Mouse (Mus musculus) brown adipose tissue, adult 24 weeks (tissue): Measurements from ENCODE around the gene Sec14l1. TPM values are rescaled to one million over a fixed set of nuclear protein-coding genes. Genes with fewer than 3 reads are reported as not detected.

Experiments
- H3K27ac ChIP-seq: fragments of 200-500 bp; replicated peaks from 2 replicates; pipeline ENCODE4 v1.5.1; 2012; ENCODE audit warnings: low read depth, mild to moderate bottlenecking, low read length
- H3K4me1 ChIP-seq: fragments of 200-500 bp; 2 replicates; pipeline ENCODE4 v1.6.1; 2012; ENCODE audit warnings: low read length, mixed read lengths; ENCODE audit not compliant: control insufficient read depth, insufficient read depth, insufficient read length
- H3K4me3 ChIP-seq: fragments of 200-500 bp; 2 replicates; pipeline ENCODE4 v1.5.1; 2012; ENCODE audit warnings: low read depth, mild to moderate bottlenecking, low read length, moderate library complexity; ENCODE audit not compliant: insufficient read depth
- polyA plus RNA-seq: library from polyadenylated mRNA; stranded (reverse); fragments of >200 nt; gene quantifications from 2 replicates; pipeline ENCODE4 v1.2.4, GENCODE M21; 2012; ENCODE audit not compliant: missing spikeins, insufficient read depth, insufficient read length

Gene Sec14l1
- polyA plus RNA-seq, 1 experiment = 35.4 TPM

DNA sequence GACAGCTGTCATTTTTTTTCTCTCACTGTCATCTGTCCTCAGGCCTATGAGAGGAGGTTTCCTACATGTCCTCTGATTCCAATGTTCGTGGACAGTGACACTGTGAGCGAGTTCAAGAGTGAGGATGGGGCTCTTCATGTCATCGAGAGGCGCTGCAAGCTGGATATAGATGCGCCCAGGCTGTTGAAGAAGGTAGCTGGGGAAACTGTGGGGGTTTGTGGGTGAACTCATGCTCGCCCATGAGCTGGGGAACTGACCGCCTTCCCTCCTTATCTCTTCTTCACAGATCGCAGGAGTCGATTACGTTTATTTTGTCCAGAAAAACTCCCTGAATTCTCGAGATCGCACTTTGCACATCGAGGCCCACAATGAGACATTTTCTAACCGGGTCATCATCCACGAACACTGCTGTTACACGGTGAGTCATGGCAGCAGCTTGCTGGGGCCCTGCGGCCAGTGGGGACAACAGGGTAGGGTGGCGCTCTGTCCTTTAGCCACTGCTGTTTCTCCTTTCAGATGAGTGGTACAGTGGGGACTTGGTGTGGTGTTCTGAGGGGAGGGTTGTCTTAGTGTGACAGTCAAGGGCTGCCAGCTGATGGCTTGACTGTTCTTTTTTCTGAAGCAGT lies 26.5 kb downstream of the Sec14l1 start:
- Histone ChIP-seq H3K27ac (no peak overlapping the region), H3K4me3 (no peak overlapping the region), H3K4me1 (peaks cover 17% of the 10 kb centered on the region; the same call in 1 of the 2 replicates)

DNA sequence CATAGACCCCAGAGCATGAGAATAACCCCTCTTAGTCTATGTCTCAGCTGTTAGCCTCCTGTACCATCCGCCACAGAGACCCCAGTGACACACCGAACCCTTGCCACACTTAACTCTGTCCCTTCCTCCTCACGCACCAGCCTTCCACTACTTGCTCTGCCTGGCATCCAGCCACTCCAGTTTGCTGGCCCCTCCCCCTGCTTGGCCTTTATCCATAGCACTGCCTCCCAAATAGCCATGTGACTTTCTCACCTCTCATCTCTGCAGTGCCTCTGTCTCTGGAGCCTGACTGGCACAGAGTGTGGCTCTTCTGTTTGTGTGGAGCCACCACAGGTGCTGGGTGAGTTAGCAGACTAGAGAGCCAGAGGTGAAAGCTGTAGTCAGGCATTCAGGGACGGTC lies 27.5 kb downstream of the Sec14l1 start:
- H3K27ac ChIP-seq = no peak overlapping the region
- H3K4me3 ChIP-seq = no peak overlapping the region
- peaks cover 12% of the 10 kb centered on the region; the same call in 1 of the 2 replicates for H3K4me1 ChIP-seq

DNA sequence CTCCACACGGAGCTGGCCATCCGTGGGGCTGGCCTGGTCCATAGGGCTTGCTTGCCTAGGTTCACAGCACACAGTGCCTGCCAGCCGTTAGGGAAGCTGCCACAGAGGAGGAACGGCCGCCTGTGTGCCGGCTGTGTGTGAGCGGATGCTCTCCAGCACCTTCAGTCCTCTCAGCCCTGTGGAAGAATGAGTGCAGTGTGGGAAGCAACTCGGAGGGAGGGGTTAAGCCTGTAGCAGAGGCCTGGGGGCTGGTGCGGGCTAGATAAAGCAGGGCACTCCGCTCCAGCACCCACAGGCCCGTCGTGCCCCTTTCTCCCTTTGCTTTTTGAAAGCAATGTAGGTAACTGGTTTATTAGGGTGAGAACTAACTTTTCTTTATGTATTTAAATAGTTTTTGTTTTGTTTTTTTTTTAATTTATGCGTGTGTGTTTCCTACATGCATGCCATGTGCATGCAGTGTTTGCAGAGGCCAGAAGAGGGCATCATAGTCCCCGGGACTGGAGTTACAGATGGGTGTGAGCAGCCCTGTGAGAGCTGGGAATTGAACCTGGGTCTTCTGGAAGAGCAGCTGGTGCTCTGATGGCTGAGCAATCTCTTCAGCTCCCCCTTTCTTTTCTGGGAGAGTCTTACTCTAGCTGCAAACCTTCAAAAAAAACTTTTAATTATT lies 30.6 kb downstream of the Sec14l1 start:
- Histone ChIP-seq H3K27ac (no peak overlapping the region), H3K4me1 (peaks cover 8% of the 10 kb centered on the region), H3K4me3 (no peak overlapping the region)

DNA sequence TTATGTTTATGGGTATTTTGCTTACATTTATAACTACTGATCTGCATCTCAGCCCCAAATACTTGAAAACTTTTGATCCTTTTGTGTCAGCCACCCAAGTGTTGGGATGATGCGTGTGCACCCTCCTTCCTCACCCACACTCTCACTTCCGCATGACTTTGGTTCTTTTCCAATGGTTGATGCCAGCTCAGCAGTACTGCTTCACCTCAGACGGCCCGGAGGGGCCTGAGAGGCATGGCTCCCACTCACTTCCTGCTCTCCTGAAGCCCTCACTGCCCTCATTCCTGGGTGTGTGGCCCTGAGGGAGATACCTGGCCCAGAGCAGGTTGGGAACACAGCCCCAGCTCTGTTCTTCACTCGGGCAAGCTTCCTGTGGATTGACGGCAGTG lies 31.1 kb downstream of the Sec14l1 start:
- Histone ChIP-seq H3K4me3 (no peak overlapping the region), H3K4me1 (peaks cover 8% of the 10 kb centered on the region), H3K27ac (0 out of 2 replicates have a peak overlapping the region, but pooled peaks have one; percentile 1)

DNA sequence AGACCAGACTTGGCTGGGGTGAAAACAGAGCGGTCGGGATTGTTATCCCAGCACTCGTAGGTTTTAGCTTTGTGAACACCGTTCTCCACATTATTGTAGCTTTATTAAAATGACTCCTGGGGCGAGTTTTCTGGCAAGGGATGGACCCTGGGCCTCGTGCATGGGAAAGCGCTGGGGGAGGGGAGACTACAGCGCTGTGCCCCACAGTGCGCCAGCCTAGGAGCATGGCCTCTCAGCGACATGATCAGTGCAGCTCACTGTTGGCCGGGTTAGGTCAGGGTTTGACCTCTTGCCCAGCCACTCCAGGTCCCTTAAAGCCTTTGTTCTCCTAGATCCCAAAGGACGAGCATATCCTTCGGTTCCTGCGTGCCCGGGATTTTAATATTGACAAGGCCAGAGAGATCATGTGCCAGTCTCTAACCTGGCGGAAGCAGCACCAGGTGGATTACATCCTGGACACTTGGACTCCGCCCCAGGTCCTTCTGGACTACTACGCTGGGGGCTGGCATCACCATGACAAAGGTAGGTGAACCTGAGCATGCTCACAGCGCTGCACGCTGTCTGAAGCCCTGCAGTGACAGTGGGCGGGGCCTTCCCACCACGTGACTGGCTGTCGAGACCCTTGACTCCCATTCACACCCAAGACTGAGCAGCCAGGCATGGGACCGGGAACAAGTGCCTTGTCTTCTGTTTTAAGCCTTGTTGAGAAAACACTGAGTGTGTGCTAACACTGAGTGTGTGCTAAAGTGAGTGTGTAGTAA lies 32.0 kb downstream of the Sec14l1 start:
- Histone ChIP-seq H3K27ac (no peak overlapping the region), H3K4me3 (no peak overlapping the region), H3K4me1 (peaks cover 8% of the 10 kb centered on the region)

GRCm38 (mm10) chr11:117148893-117149685 lies 34.1 kb downstream of the Sec14l1 start:
- Histone ChIP-seq H3K4me1 (peaks cover 6% of the 10 kb centered on the region), H3K27ac (peak overlapping the region; percentile 69), H3K4me3 (no peak overlapping the region)

DNA sequence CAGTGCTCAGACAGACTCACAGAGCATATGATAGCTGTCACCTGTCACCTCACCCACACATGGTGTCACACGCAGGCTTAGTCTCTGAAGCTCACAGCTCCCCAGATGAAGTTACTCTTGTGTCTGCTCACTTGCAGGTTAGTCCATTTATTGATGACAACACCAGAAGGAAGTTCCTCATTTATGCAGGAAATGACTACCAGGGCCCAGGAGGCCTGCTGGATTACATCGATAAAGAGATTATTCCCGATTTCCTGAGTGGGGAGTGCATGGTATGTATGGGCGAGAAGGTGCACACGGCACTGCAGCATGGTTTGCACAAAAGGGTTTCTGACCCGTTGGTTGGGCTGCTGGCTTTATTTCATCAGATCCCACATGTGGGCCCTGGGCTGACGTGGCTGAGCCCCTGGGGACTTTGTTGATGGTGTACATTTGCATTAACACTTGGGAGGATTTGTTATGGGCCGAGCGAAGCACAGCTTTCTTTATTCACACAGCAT lies 35.5 kb downstream of the Sec14l1 start:
- H3K4me3 ChIP-seq = no peak overlapping the region
- no peak overlapping the region for H3K27ac ChIP-seq
- H3K4me1 ChIP-seq = peaks cover 6% of the 10 kb centered on the region

- Histone ChIP-seq H3K4me1 (peaks cover 6% of the 10 kb centered on the region), H3K27ac (no peak overlapping the region), H3K4me3 (no peak overlapping the region)
Measured at GRCm38 (mm10) chr11:117151461-117151860, 36.5 kb downstream of the Sec14l1 start.

DNA sequence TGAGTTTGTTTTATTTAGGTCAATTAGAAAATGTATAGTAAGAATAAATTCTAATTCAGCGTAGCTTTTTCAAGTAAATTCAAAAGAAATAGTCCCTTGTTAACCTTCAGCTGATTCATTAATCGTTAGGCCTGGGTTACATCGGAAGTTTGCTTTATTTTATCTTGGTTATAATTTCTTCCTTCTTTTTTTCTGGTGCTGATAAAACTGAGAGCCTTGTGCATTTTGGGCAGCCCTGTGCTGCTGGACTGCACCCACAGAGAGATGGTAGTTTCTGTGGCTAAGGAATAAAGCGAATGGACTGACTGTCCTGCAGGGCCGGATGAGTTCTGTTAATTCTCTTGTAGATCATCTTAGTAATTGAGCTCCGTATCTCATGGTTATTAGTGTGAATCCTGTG lies 37.6 kb downstream of the Sec14l1 start:
- peaks cover 6% of the 10 kb centered on the region for H3K4me1 ChIP-seq
- H3K4me3 ChIP-seq = no peak overlapping the region
- no peak overlapping the region for H3K27ac ChIP-seq

GRCm38 (mm10) chr11:117153553-117153952 lies 38.6 kb downstream of the Sec14l1 start:
- peaks cover 6% of the 10 kb centered on the region for H3K4me1 ChIP-seq
- no peak overlapping the region for H3K4me3 ChIP-seq
- no peak overlapping the region for H3K27ac ChIP-seq

- Histone ChIP-seq H3K27ac (no peak overlapping the region), H3K4me3 (no peak overlapping the region), H3K4me1 (peaks cover 6% of the 10 kb centered on the region)
Measured at GRCm38 (mm10) chr11:117154088-117154815, 39.3 kb downstream of the Sec14l1 start.

DNA sequence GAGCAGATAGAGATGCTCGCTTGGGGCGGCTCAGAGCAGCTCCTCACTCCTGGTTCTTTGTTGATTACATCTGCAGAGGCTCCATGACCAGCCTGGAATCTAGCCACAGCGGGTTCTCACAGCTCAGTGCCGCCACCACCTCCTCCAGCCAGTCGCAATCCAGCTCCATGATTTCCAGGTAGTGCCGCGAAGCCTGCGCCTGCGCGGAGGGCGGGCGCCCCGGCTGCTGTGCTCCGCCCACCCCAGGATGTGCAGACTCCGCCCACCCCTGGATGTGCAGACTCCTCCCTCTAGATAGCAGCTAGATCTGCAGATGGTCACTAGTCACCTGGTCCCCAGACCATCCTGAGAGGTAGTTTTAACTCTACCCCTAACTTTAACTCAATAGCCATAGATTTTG lies 41.8 kb downstream of the Sec14l1 start:
- H3K27ac ChIP-seq = no peak overlapping the region
- no peaks in the 10 kb centered on the region for H3K4me1 ChIP-seq
- H3K4me3 ChIP-seq = no peak overlapping the region

GRCm38 (mm10) chr11:117158343-117158742 lies 43.4 kb downstream of the Sec14l1 start:
- Histone ChIP-seq H3K4me3 (no peak overlapping the region), H3K27ac (no peak overlapping the region), H3K4me1 (no peaks in the 10 kb centered on the region)

- Histone ChIP-seq H3K27ac (no peak overlapping the region), H3K4me1 (no peaks in the 10 kb centered on the region), H3K4me3 (no peak overlapping the region)
Measured at GRCm38 (mm10) chr11:117159257-117159945, 44.4 kb downstream of the Sec14l1 start.
